Mouse (Mus musculus) urinary bladder, postnatal 25 days (tissue): ENCODE measurements around the gene Opcml.

Experiments
- DNase-seq: peaks from one replicate; pipeline ENCODE4 v3.0.0; 2022; ENCODE audit warnings: low spot score

The Opcml gene

GRCm38 (mm10) chr9:28756841-28757451 lies 966.4 kb downstream of the Opcml start:
- no peak for DNase-seq

GRCm38 (mm10) chr9:28761460-28761859 lies 970.9 kb downstream of the Opcml start:
- DNase-seq = no peak

DNA sequence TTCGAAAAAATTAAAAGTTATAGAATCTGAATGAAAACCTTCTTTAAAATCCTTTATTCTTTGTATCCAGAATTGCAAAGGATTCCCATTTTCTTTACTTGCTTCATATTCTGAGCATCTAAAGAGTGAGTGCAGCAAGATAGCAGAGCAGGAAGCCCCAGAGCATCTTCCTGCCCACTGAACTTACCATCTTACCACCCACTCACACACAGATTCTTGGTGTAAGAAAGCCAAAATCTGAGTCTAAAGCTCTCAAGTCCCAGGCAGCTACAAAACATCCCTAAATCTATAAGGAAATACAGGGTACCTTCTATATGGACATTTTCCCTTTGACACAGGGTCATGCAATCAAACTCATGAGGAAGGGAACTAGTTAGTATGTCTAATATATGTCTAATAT lies 973.6 kb downstream of the Opcml start:
- no peak for DNase-seq

DNA sequence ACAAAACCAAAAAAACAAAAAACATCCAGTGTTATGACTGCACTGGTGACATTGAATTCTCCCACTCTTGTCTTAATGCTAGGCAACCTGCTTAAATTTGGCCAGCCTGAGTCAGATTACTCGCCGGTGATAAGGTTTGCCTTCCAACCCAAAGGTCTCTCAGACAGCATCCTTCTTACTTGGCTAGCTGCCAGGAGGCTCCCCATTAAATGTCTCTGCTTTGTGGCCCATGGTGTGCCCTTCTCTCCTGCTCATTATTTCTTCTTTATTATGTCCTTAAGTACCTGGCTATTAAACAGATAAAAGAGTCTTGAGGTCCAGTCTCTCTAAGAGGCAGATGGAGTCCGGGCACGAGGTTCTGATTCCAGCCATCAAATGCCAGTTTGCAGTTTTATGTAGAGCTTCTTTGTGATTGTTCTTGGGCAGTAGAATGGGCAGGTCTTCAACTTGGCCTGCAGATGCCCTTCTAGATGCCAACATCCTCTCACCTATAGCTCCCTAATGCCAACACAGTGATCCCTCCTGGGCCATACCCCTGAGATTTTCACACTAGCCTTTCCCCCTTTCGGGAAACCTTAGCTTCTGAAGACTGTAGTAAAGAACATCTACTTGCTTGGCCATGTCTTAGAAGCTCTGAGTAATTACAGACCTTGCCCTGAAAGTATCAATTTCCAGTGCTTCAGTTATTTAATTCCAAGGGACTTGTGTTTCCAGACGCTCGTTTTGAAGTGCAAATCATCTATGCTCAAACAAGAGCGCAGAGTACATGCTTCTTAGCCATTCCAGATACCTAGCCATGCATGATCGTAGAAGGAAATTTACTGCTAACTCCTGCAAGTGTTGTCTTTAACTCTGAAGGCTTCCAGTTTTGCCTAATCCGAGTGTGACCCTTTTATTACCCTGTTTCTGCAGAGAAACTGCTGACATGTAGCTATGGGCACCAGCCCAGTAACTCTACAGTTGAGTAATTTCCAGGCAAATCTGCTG lies 986.2 kb downstream of the Opcml start:
- no peak for DNase-seq

GRCm38 (mm10) chr9:28783834-28784233 lies 993.3 kb downstream of the Opcml start:
- DNase-seq = no peak

- DNase-seq = no peak
Observed at GRCm38 (mm10) chr9:28789439-28789838, 998.9 kb downstream of the Opcml start.

GRCm38 (mm10) chr9:28800100-28800499 lies 1009.5 kb downstream of the Opcml start:
- DNase-seq = no peak

GRCm38 (mm10) chr9:28806666-28807065 lies 1016.1 kb downstream of the Opcml start:
- DNase-seq = no peak

DNA sequence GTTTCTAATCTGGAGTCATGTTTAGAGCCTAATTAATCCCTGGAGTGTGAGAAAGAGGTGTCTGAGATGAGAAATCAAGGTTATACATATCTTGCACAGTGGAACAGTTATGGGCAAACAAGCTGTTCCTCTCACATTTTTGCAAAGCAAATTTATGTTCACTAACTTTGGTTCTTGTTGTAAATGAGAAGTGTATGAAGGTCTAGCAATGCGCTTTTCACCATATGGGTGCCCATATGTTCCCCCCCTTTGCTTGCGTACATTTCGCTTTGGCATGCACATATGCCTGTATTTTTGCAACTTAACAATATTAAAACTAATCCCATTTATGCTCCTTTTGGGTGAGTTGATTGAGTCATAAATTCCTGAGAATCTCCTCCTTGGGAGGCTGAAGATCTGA lies 1031.5 kb downstream of the Opcml start:
- no peak for DNase-seq

GRCm38 (mm10) chr9:28822466-28822865 lies 1031.9 kb downstream of the Opcml start:
- no peak for DNase-seq

DNA sequence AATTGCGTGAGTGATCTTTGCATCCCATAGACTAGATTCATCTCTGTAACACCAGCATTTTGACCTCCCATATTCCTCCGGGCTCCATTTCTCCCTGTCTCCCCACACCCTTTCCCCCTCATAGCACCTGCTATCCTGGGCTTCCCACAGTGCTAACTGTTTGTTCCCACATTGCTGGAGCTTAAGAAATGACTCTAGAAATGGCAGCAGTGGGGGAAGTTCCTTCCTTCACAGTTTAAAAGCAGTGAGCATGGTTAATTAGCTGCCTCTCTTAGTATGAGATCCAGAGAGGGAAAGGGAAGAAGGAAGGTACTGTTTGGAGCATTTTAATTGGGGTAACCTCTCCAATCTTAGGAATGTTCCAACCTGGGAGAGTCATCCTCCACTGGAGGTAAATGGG lies 1035.2 kb downstream of the Opcml start:
- DNase-seq = no peak

GRCm38 (mm10) chr9:28845961-28846570 lies 1055.5 kb downstream of the Opcml start:
- no peak for DNase-seq

GRCm38 (mm10) chr9:28855826-28856225 lies 1065.3 kb downstream of the Opcml start:
- no peak for DNase-seq

- no peak for DNase-seq
Observed at GRCm38 (mm10) chr9:28861983-28862382, 1071.4 kb downstream of the Opcml start.

DNA sequence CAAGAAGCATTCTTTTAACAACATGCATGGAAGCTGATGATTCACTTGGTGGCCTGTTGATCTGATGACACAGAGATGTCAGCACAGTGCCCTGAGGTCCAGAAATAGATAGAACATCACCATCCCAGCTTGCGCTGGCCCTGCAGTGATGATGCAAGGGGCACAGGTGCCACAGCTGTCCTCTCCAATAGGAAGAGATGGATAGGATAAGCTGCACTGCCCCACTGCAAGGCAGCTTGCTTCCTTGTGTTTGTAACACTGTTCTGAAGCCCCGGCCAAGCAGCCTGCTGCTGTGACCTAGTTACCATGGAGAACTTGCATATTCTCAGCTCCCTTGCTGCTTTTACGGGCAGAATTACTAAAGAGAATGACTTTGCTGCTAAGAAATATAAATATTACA lies 1076.7 kb downstream of the Opcml start:
- no peak for DNase-seq

DNA sequence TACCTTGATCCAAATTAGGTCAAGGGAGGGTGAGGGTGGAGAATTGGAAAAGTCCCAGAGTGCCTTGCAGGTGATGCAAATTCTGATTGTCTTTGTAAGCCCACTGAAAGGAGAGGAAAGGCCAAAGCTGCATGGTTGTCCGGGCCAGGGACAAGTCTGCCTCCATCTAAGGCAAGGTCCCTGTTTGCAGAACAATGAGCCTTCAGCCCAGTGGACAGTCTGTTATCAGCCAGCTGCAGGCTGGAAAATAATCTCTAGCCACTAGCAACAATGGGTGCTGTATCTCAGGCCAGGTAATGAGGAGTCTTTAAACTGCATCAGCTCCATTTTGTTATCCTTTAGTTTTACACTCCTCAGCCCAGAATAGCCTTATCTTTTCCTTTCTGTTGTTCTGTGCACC lies 1079.9 kb downstream of the Opcml start:
- no peak for DNase-seq

DNA sequence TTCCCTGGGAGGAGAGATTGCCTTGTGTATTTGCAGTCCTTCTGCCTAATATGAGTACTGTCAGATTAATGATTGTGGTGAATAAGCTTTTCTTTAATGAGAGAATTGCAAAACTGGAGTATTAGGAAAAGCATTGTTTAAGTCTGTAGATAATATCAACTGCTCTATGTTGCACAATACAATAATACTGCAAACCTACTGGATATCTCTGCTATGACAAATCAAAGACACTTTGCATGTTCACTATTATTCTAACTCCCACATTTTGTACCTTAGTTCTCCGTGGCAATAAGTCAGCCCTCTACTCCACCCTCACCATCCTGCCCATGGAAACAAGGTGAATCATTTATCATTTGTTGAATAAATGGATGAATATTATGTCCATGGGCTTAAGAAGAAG lies 1092.0 kb downstream of the Opcml start:
- no peak for DNase-seq

- DNase-seq = no peak
Observed at GRCm38 (mm10) chr9:28891611-28892010, 1101.0 kb downstream of the Opcml start.

DNA sequence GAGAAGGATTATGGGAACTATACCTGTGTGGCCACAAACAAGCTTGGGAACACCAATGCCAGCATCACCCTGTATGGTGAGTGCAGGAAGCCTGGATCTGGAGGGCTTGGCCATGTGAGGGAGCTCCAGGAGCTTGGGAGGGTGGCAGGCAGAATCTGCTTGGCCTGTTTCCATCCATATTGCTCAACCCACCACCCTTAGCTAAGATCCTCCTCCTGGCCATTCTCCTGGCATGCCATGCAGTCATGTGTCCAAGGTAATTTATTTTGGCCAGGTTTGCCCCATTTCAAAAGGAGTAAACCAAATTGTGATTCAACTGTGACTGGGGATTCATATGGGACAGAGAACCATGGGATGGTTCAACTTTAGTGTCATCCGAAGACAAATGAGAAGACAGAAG lies 1112.7 kb downstream of the Opcml start:
- no peak for DNase-seq

DNA sequence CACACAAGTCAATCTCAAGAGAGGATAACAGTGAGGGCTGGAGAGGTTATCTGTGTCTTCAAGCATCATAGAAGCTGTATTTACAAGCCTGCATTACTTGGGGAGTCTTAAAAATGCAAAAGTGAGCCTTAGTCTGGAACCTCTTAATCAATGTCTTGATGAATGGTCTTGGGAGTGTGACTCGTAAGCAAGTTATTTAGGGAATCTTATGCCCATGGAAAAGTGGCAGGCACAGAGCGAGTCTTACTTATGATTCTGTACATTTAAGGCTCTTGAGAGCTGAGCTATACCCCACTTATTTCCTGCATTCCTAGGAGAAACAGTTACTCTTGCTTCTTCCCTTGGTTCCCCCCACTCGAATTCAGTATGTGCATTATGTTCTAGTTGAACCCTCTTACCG lies 1119.2 kb downstream of the Opcml start:
- no peak for DNase-seq

GRCm38 (mm10) chr9:28911571-28912185 lies 1121.1 kb downstream of the Opcml start:
- DNase-seq = no peak

GRCm38 (mm10) chr9:28932069-28932468 lies 1141.5 kb downstream of the Opcml start:
- DNase-seq = no peak

GRCm38 (mm10) chr9:28937163-28937562 lies 1146.6 kb downstream of the Opcml start:
- no peak for DNase-seq
